Mouse (Mus musculus) heart, embryonic 15.5 days (tissue): Measurements from ENCODE around the gene Vars. TPM values are rescaled to one million over a fixed set of nuclear protein-coding genes. Genes with fewer than 3 reads are reported as not detected.
"Not testable (repeated sequence)": the region's sequence is repeated elsewhere in the genome, so short reads cannot be mapped to it uniquely, and the experiment has no call there.

Experiments
- ATAC-seq: fragments of 200-750 bp; cut with Nextera tagmentation; replicated peaks from 2 replicates; pipeline ENCODE4 v1.8.0; 2017; ENCODE audit warnings: low read depth, moderate TSS enrichment; ENCODE audit not compliant: insufficient number of reproducible peaks, insufficient read depth, low FRiP score
- H3K27ac ChIP-seq: fragments of 300-500 bp; sonication (generic); 2 replicates; pipeline ENCODE4 v1.5.1; 2015; ENCODE audit warnings: mild to moderate bottlenecking, inconsistent platforms
- H3K27me3 ChIP-seq: fragments of 300-500 bp; sonication (generic); 2 replicates; pipeline ENCODE4 v1.6.1; 2015; ENCODE audit warnings: inconsistent platforms
- H3K36me3 ChIP-seq: fragments of 300-500 bp; sonication (generic); 2 replicates; pipeline ENCODE4 v1.6.1; 2015; ENCODE audit warnings: mild to moderate bottlenecking, inconsistent platforms
- H3K4me1 ChIP-seq: fragments of 300-500 bp; sonication (generic); replicated peaks from 2 replicates; pipeline ENCODE4 v1.6.1; 2015; ENCODE audit warnings: inconsistent platforms
- H3K4me2 ChIP-seq: fragments of 300-500 bp; sonication (generic); 2 replicates; pipeline ENCODE4 v1.6.1; 2015; ENCODE audit warnings: inconsistent platforms, mild to moderate bottlenecking, moderate library complexity
- H3K4me3 ChIP-seq: fragments of 300-500 bp; sonication (generic); 2 replicates; pipeline ENCODE4 v1.5.1; 2015; ENCODE audit warnings: mild to moderate bottlenecking, inconsistent platforms
- H3K9ac ChIP-seq: fragments of 300-500 bp; sonication (generic); 2 replicates; pipeline ENCODE4 v1.6.1; 2015; ENCODE audit warnings: mild to moderate bottlenecking, inconsistent platforms
- H3K9me3 ChIP-seq: fragments of 300-500 bp; sonication (generic); replicated peaks from 2 replicates; pipeline ENCODE4 v1.6.1; 2016; ENCODE audit warnings: inconsistent platforms
- WGBS: fragments of 180-500 bp; shearing (Covaris S2); methylation state at CpG from one replicate; pipeline ENCODE4 v1.1.7; 2015; ENCODE audit warnings: mixed read lengths; 5-methylcytosine and 5-hydroxymethylcytosine counted together
- polyA plus RNA-seq: library from polyadenylated mRNA; unstranded; fragments of >200 nt; fragmentation: Nextera tagmentation; extraction: Ambion mirVana; gene quantifications from 2 replicates; pipeline ENCODE4 v1.2.1, GENCODE M21; 2015

The Vars gene
- polyA plus RNA-seq, 1 experiment from 2014 or later, result 43.0 TPM

GRCm38 (mm10) chr17:34959130-34959778 lies 41.5 kb upstream of the Vars start, which contains the start of gene Hspa1b:
Hspa1b (minus strand) TSS chr17:34959238.
- H3K4me3 ChIP-seq, result peak within 1 kb of the TSS; percentile 67
- H3K9ac ChIP-seq, result peak within 1 kb of the TSS; percentile 76
- H3K36me3 ChIP-seq, H3K27me3 ChIP-seq, H3K9me3 ChIP-seq, H3K4me1 ChIP-seq: not testable (repeated sequence)
- WGBS, result under 1% methylated on average over 30 of the region's 32 CpGs
- peak; percentile 90 for ATAC-seq
- H3K4me2 ChIP-seq, result peak within 1 kb of the TSS; percentile 79
- H3K27ac ChIP-seq, result peak within 1 kb of the TSS; percentile 98

GRCm38 (mm10) chr17:34959881-34960515 lies 40.8 kb upstream of the Vars start:
- H3K27me3 ChIP-seq, result peaks cover 5% of the 10 kb centered on the region
- 9% methylated on average over 12 of the region's 12 CpGs for WGBS
- peak overlapping the region; percentile 98 for H3K27ac ChIP-seq
- H3K36me3 ChIP-seq, result no peaks in the 10 kb centered on the region
- H3K4me2 ChIP-seq, result peak overlapping the region; percentile 79
- no peak for ATAC-seq
- H3K4me1 ChIP-seq, result 0 out of 2 replicates have a peak, but pooled peaks cover 7% of the 10 kb centered on the region
- peak overlapping the region; percentile 76 for H3K9ac ChIP-seq
- H3K4me3 ChIP-seq, result peak overlapping the region; percentile 67
- H3K9me3 ChIP-seq, result no peaks in the 10 kb centered on the region

- H3K27ac ChIP-seq, result 0 out of 2 replicates have a peak overlapping the region, but pooled peaks have one; percentile 30
- no peak overlapping the region for H3K4me2 ChIP-seq
- no peaks in the 10 kb centered on the region for H3K9me3 ChIP-seq
- no peak overlapping the region for H3K4me3 ChIP-seq
- peaks cover 5% of the 10 kb centered on the region for H3K27me3 ChIP-seq
- ATAC-seq, result no peak
- no peaks in the 10 kb centered on the region for H3K36me3 ChIP-seq
- H3K9ac ChIP-seq, result no peak overlapping the region
- 0 out of 2 replicates have a peak, but pooled peaks cover 7% of the 10 kb centered on the region for H3K4me1 ChIP-seq
Observed at GRCm38 (mm10) chr17:34960702-34961493, 39.9 kb upstream of the Vars start.

- no peak for ATAC-seq
- H3K4me1 ChIP-seq, result 0 out of 2 replicates have a peak, but pooled peaks cover 7% of the 10 kb centered on the region
- no peaks in the 10 kb centered on the region for H3K27me3 ChIP-seq
- no peak overlapping the region for H3K9ac ChIP-seq
- H3K36me3 ChIP-seq, result no peaks in the 10 kb centered on the region
- 39% methylated on average over 3 of the region's 3 CpGs for WGBS
- H3K4me2 ChIP-seq, result no peak overlapping the region
- H3K9me3 ChIP-seq, result no peaks in the 10 kb centered on the region
- no peak overlapping the region for H3K27ac ChIP-seq
- no peak overlapping the region for H3K4me3 ChIP-seq
Observed at GRCm38 (mm10) chr17:34962125-34962524, 38.7 kb upstream of the Vars start.

- Histone ChIP-seq H3K4me1 (0 out of 2 replicates have a peak, but pooled peaks cover 7% of the 10 kb centered on the region), H3K36me3 (no peaks in the 10 kb centered on the region), H3K9me3 (no peaks in the 10 kb centered on the region), H3K27me3 (peaks cover 2% of the 10 kb centered on the region), H3K27ac (no peak overlapping the region), H3K9ac (no peak overlapping the region), H3K4me2 (no peak overlapping the region), H3K4me3 (no peak overlapping the region)
- no peak for ATAC-seq
- 63% methylated on average over 1 of the region's 1 CpGs for WGBS
Observed at GRCm38 (mm10) chr17:34962841-34963240, 37.9 kb upstream of the Vars start.

GRCm38 (mm10) chr17:34964640-34965049 lies 36.1 kb upstream of the Vars start:
- 0 out of 2 replicates have a peak, but pooled peaks cover 7% of the 10 kb centered on the region for H3K4me1 ChIP-seq
- H3K9me3 ChIP-seq, result no peaks in the 10 kb centered on the region
- H3K9ac ChIP-seq, result no peak overlapping the region
- peaks cover 20% of the 10 kb centered on the region for H3K27me3 ChIP-seq
- no peak overlapping the region for H3K4me3 ChIP-seq
- no peak overlapping the region for H3K4me2 ChIP-seq
- no peak overlapping the region for H3K27ac ChIP-seq
- 21% methylated on average over 1 of the region's 1 CpGs for WGBS
- no peak for ATAC-seq
- no peaks in the 10 kb centered on the region for H3K36me3 ChIP-seq

- Histone ChIP-seq H3K4me3 (no peak overlapping the region), H3K9ac (no peak overlapping the region), H3K27ac (no peak overlapping the region), H3K4me1 (no peaks in the 10 kb centered on the region), H3K27me3 (peaks cover 23% of the 10 kb centered on the region), H3K9me3 (no peaks in the 10 kb centered on the region), H3K4me2 (no peak overlapping the region), H3K36me3 (no peaks in the 10 kb centered on the region)
- 50% methylated on average over 5 of the region's 5 CpGs for WGBS
- ATAC-seq, result no peak
Observed at GRCm38 (mm10) chr17:34965627-34966026, 35.2 kb upstream of the Vars start.

GRCm38 (mm10) chr17:34969822-34970221 lies 31.0 kb upstream of the Vars start, which contains the start of gene Gm20481:
Gm20481 (plus strand) TSS chr17:34969912.
- not testable (repeated sequence) for H3K4me1 ChIP-seq, H3K9ac ChIP-seq
- WGBS, result 52% methylated on average over 7 of the region's 11 CpGs

GRCm38 (mm10) chr17:34970850-34971249 lies 29.9 kb upstream of the Vars start:
- not testable (repeated sequence) for H3K9ac ChIP-seq, H3K4me3 ChIP-seq, H3K4me1 ChIP-seq, H3K9me3 ChIP-seq, ATAC-seq, H3K27ac ChIP-seq, H3K36me3 ChIP-seq, H3K4me2 ChIP-seq
- peaks cover 23% of the 10 kb centered on the region for H3K27me3 ChIP-seq
- WGBS, result 34% methylated on average over 26 of the region's 37 CpGs

More at GRCm38 (mm10) chr17:34969822-34970221, 31.0 kb upstream of the Vars start, which contains the start of gene Gm20481:
- H3K27ac ChIP-seq, H3K9me3 ChIP-seq, ATAC-seq, H3K4me2 ChIP-seq, H3K36me3 ChIP-seq, H3K4me3 ChIP-seq: not testable (repeated sequence)
- peaks cover 23% of the 10 kb centered on the region for H3K27me3 ChIP-seq

- not testable (repeated sequence) for H3K9me3 ChIP-seq, H3K36me3 ChIP-seq, H3K9ac ChIP-seq, H3K4me1 ChIP-seq, H3K27ac ChIP-seq, ATAC-seq
- peak overlapping the region; percentile 54 for H3K4me3 ChIP-seq
- peak overlapping the region; percentile 80 for H3K4me2 ChIP-seq
- peaks cover 23% of the 10 kb centered on the region for H3K27me3 ChIP-seq
- under 1% methylated on average over 18 of the region's 43 CpGs for WGBS
Observed at GRCm38 (mm10) chr17:34971694-34972068, 29.1 kb upstream of the Vars start.

- not testable (repeated sequence) for H3K4me1 ChIP-seq, H3K9me3 ChIP-seq, H3K36me3 ChIP-seq
- Histone ChIP-seq H3K4me3 (peak within 1 kb of the TSS; percentile 54), H3K27ac (peak within 1 kb of the TSS; percentile 79), H3K27me3 (peaks cover 23% of the 10 kb centered on the region), H3K9ac (peak within 1 kb of the TSS; percentile 36; the same call in 1 of the 2 replicates), H3K4me2 (peak within 1 kb of the TSS; percentile 80)
- under 1% methylated on average over 33 of the region's 33 CpGs for WGBS
- peak; percentile 92 for ATAC-seq
Observed at GRCm38 (mm10) chr17:34972069-34972749, 28.6 kb upstream of the Vars start, which contains the start of the genes Hspa1a and Hspa1l. Hspa1a (minus strand) TSS chr17:34972156. Hspa1l (plus strand) TSS chr17:34972703.
